Mouse (Mus musculus): ENCODE measurements at regions not wholly inside any gene's neighbourhood (a gene's known extent, or its start where the extent isn't known, plus 50 kb on each side); places are given as distances from the start of the nearest gene placed in this dataset.
"Not testable (repeated sequence)": the region's sequence is repeated elsewhere in the genome, so short reads cannot be mapped to it uniquely, and the experiment has no call there.

- no peak for TF ChIP-seq ELF1 (IDR thresholded peaks at IDR 0.05; ENCODE audit: low read depth, low read length)
- TF ChIP-seq MAX (IDR thresholded peaks at IDR 0.05; ENCODE audit: low read length) = no peak
- Histone ChIP-seq H3K79me2 (ENCODE audit: control insufficient read depth, insufficient read depth, low read length, poor library complexity) (no peaks in the 10 kb centered on the region), H3K9me3 (replicated peaks; ENCODE audit: insufficient read depth, low read length) (no peaks in the 10 kb centered on the region), H3K27ac (ENCODE audit: control insufficient read depth, low read depth, low read length) (no peak overlapping the region), H3K27me3 (ENCODE audit: control insufficient read depth in 1 of 2, insufficient read depth in 2 of 2, low read length in 2 of 2) (no peaks in the 10 kb centered on the region), H3K4me3 (ENCODE audit: control insufficient read depth in 1 of 2, insufficient read depth in 1 of 2, low read depth in 2 of 2, low read length in 2 of 2) (no peak overlapping the region), H3K9ac (ENCODE audit: control insufficient read depth, low read depth, low read length, poor library complexity, severe bottlenecking) (no peak overlapping the region), H3K36me3 (ENCODE audit: control insufficient read depth in 1 of 2, insufficient read depth in 2 of 2, low read length in 2 of 2) (no peaks in the 10 kb centered on the region), H3K4me1 (ENCODE audit: control insufficient read depth in 1 of 2, insufficient read depth in 2 of 2, low read length in 2 of 2) (no peaks in the 10 kb centered on the region)
- no peak for DNase-seq (ENCODE audit: low read depth, low spot score)
These were observed 358.5 kb upstream of the Pfkp start for GRCm38 (mm10) chr13:7007091-7007490.

DNA sequence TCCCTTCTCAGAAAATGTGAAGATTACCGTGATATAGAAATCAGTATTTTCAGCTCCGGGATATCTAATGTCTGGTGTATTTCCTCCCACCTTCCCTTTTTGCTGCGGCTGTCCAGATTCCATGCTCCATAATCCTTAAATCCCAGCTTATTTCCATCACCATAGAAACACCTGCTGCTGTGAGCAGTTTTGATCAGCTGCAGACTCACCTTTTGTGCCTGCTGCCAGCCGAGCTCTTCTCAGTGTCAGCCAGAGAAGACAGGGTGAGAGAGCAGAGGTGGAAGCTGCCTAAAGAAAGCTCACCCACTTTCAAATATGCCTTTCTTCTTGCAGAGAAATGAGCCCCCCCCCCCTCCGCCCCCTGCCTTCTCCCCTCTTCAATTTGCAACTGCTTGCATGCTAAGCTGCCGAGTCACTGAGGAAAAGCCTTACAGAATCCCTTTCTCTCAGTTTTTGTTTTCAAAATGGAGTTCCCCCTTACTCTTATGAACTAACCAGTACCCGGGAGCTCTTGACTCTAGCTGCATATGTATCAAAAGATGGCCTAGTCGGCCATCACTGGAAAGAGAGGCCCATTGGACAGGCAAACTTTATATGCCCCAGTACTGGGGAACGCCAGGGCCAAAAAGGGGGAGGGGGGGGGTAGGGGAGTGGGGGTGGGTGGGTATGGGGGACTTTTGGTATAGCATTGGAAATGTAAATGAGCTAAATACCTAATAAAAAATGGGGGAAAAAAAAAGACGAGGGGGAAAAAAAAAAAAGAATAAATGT, 350.1 kb upstream of the Pfkp start:
- H3K36me3 ChIP-seq (ENCODE audit: control insufficient read depth in 1 of 2, insufficient read depth in 2 of 2, low read length in 2 of 2); H3K4me3 ChIP-seq (ENCODE audit: control insufficient read depth in 1 of 2, insufficient read depth in 1 of 2, low read depth in 2 of 2, low read length in 2 of 2); H3K4me1 ChIP-seq (ENCODE audit: control insufficient read depth in 1 of 2, insufficient read depth in 2 of 2, low read length in 2 of 2); H3K79me2 ChIP-seq (ENCODE audit: control insufficient read depth, insufficient read depth, low read length, poor library complexity); H3K9ac ChIP-seq (ENCODE audit: control insufficient read depth, low read depth, low read length, poor library complexity, severe bottlenecking); H3K27me3 ChIP-seq (ENCODE audit: control insufficient read depth in 1 of 2, insufficient read depth in 2 of 2, low read length in 2 of 2); DNase-seq (ENCODE audit: low read depth, low spot score); H3K9me3 ChIP-seq (replicated peaks; ENCODE audit: insufficient read depth, low read length); H3K27ac ChIP-seq (ENCODE audit: control insufficient read depth, low read depth, low read length): not testable (repeated sequence)
- 0 out of 6 replicates have a peak, but pooled peaks of 1 of the 3 experiments have one; percentile 18 for TF ChIP-seq CTCF (IDR thresholded peaks at IDR 0.05 in 2 of 3, conservative IDR thresholded peaks at IDR 0.05 in 1 of 3; ENCODE audit: control insufficient read depth in 1 of 3, insufficient read depth in 1 of 3, low read depth in 2 of 3, low read length in 3 of 3, poor library complexity in 1 of 3, severe bottlenecking in 1 of 3)

DNA sequence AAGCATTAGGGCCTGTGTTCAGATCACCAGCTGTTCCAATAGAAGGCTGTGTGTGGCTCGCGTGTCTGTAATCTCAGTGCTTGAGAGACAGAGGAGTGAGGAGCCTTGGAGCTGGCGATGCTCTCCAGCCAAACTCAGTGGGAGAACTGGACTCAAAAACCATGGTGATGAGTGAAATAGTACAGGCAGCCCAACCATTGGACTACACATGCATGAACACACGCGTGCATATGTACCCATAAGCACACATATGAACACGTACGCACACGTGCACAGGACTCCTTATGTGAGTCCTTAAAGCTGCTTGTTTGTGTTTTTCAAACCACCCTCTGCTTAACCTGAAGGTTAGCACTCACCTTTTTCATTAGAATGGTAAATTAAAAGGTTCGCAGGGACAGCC, 349.5 kb upstream of the Pfkp start:
- H3K79me2 ChIP-seq (ENCODE audit: control insufficient read depth, insufficient read depth, low read length, poor library complexity) = no peaks in the 10 kb centered on the region
- no peak overlapping the region for H3K9ac ChIP-seq (ENCODE audit: control insufficient read depth, low read depth, low read length, poor library complexity, severe bottlenecking)
- no peaks in the 10 kb centered on the region for H3K36me3 ChIP-seq (ENCODE audit: control insufficient read depth in 1 of 2, insufficient read depth in 2 of 2, low read length in 2 of 2)
- H3K4me1 ChIP-seq (ENCODE audit: control insufficient read depth in 1 of 2, insufficient read depth in 2 of 2, low read length in 2 of 2) = no peaks in the 10 kb centered on the region
- no peak for TF ChIP-seq ZNF384 (IDR thresholded peaks at IDR 0.05; ENCODE audit: low read depth, low read length)
- TF ChIP-seq USF1 (IDR thresholded peaks at IDR 0.05; ENCODE audit: low read depth, low read length) = no peak
- no peak for TF ChIP-seq GABPA (IDR thresholded peaks at IDR 0.05; ENCODE audit: low read depth, low read length)
- no peak overlapping the region for H3K4me3 ChIP-seq (ENCODE audit: control insufficient read depth in 1 of 2, insufficient read depth in 1 of 2, low read depth in 2 of 2, low read length in 2 of 2)
- no peaks in the 10 kb centered on the region for H3K9me3 ChIP-seq (replicated peaks; ENCODE audit: insufficient read depth, low read length)
- DNase-seq (ENCODE audit: low read depth, low spot score) = no peak
- H3K27ac ChIP-seq (ENCODE audit: control insufficient read depth, low read depth, low read length) = no peak overlapping the region
- H3K27me3 ChIP-seq (ENCODE audit: control insufficient read depth in 1 of 2, insufficient read depth in 2 of 2, low read length in 2 of 2) = no peaks in the 10 kb centered on the region

- Histone ChIP-seq H3K4me1 (ENCODE audit: control insufficient read depth in 1 of 2, insufficient read depth in 2 of 2, low read length in 2 of 2) (no peaks in the 10 kb centered on the region), H3K9me3 (replicated peaks; ENCODE audit: insufficient read depth, low read length) (no peaks in the 10 kb centered on the region), H3K27ac (ENCODE audit: control insufficient read depth, low read depth, low read length) (no peak overlapping the region), H3K27me3 (ENCODE audit: control insufficient read depth in 1 of 2, insufficient read depth in 2 of 2, low read length in 2 of 2) (no peaks in the 10 kb centered on the region; a peak in 1 of 4 replicates), H3K79me2 (ENCODE audit: control insufficient read depth, insufficient read depth, low read length, poor library complexity) (no peaks in the 10 kb centered on the region), H3K4me3 (ENCODE audit: control insufficient read depth in 1 of 2, insufficient read depth in 1 of 2, low read depth in 2 of 2, low read length in 2 of 2) (no peak overlapping the region), H3K9ac (ENCODE audit: control insufficient read depth, low read depth, low read length, poor library complexity, severe bottlenecking) (no peak overlapping the region), H3K36me3 (ENCODE audit: control insufficient read depth in 1 of 2, insufficient read depth in 2 of 2, low read length in 2 of 2) (no peaks in the 10 kb centered on the region)
- TF ChIP-seq ETS1 (IDR thresholded peaks at IDR 0.05; ENCODE audit: low read depth, low read length) (no peak), TCF12 (IDR thresholded peaks at IDR 0.05; ENCODE audit: low read depth, low read length) (no peak), GATA1 (IDR thresholded peaks at IDR 0.05; ENCODE audit: low read depth, low read length) (no peak), ZKSCAN1 (IDR thresholded peaks at IDR 0.05; ENCODE audit: low read depth, low read length) (no peak), ZNF384 (IDR thresholded peaks at IDR 0.05; ENCODE audit: low read depth, low read length) (no peak), POLR2AphosphoS5 (IDR thresholded peaks at IDR 0.05; ENCODE audit: borderline replicate concordance, low read depth, low read length) (no peak), POLR2AphosphoS2 (IDR thresholded peaks at IDR 0.05; ENCODE audit: low read length) (no peak), MEF2A (IDR thresholded peaks at IDR 0.05; ENCODE audit: extremely low read depth, insufficient replicate concordance, low read depth, low read length, poor library complexity, severe bottlenecking) (no peak), JUND (IDR thresholded peaks at IDR 0.05; ENCODE audit: low read depth, low read length) (no peak)
- DNase-seq (ENCODE audit: low read depth, low spot score) = no peak
These were observed 343.9 kb upstream of the Pfkp start for GRCm38 (mm10) chr13:6992323-6992994.
